Mouse (Mus musculus) E14TG2a.4 (cell line): Measurements from ENCODE around the gene Mef2c.

Source experiments
- H3K27me3 ChIP-seq: 2 replicates; pipeline ENCODE4 v1.6.1; 2014; ENCODE audit warnings: low read length, control low read depth; ENCODE audit not compliant: insufficient read depth
- H3K36me3 ChIP-seq: 2 replicates; pipeline ENCODE4 v1.6.1; 2014; ENCODE audit warnings: low read length, control low read depth; ENCODE audit not compliant: insufficient read depth
- H3K4me1 ChIP-seq: replicated peaks from 2 replicates; pipeline ENCODE4 v1.6.1; 2014; ENCODE audit warnings: low read depth, low read length, control low read depth
- H3K4me3 ChIP-seq: replicated peaks from 2 replicates; pipeline ENCODE4 v1.5.1; 2014; ENCODE audit warnings: mild to moderate bottlenecking, low read length
- H3K9me3 ChIP-seq: 2 replicates; pipeline ENCODE4 v1.6.1; 2014; ENCODE audit warnings: low read length, control low read depth
- CTCF ChIP-seq: conservative IDR thresholded peaks from 2 replicates; pipeline ENCODE4 v1.5.1; 2014; ENCODE audit warnings: low read length
- NANOG ChIP-seq: IDR thresholded peaks from 2 replicates; pipeline ENCODE4 v1.6.1; 2014; ENCODE audit warnings: borderline replicate concordance, low read length, mixed read lengths
- POU5F1 ChIP-seq: IDR thresholded peaks from 2 replicates; pipeline ENCODE4 v1.6.1; 2014; ENCODE audit warnings: low read length, borderline replicate concordance

Gene Mef2c

DNA sequence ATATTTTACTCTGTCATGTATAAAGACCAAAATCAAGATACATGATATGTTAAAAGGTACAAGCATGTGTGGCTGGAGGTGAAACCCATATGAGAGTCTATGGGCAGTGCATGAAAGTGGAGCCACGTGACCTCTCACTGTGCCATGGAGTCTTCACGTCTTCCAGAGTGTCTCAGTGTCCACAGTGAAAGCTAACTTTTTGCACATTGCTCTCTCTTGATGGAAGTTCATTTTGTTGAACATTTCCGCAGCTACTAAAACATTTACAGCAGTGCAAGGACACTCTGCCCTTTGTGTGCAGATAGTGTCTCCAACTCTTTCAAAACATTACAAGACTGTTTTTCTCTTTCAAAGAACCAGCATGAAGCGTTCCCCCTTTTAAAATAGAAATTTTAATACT, 123.6 kb downstream of the Mef2c start:
- Histone ChIP-seq H3K36me3 (no peaks in the 10 kb centered on the region), H3K27me3 (no peaks in the 10 kb centered on the region), H3K4me3 (no peak overlapping the region), H3K9me3 (no peaks in the 10 kb centered on the region), H3K4me1 (no peaks in the 10 kb centered on the region)
- no peak for TF ChIP-seq NANOG
- TF ChIP-seq POU5F1: no peak
- no peak for TF ChIP-seq CTCF

DNA sequence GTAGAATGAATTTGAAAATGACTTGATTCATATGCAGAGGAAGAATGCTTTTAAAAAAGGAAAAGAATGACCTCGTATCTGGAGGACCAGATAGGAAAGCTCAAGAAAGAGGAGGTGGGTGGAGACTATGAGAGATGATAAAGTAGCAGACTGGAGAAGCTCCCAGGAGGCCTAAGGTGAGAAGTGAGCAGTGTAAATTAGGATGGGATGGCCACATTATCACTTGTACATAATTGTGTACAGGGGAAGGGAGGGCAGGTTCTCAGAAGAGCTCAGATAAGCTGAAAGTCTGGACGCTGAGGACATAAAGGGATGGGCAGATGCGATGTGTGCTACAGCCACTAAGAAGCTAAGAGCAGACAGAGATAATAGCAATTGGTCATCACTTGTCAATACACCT, 124.3 kb downstream of the Mef2c start:
- no peaks in the 10 kb centered on the region for H3K36me3 ChIP-seq
- TF ChIP-seq NANOG: no peak
- no peak for TF ChIP-seq POU5F1
- no peak for TF ChIP-seq CTCF
- H3K4me3 ChIP-seq: no peak overlapping the region

DNA sequence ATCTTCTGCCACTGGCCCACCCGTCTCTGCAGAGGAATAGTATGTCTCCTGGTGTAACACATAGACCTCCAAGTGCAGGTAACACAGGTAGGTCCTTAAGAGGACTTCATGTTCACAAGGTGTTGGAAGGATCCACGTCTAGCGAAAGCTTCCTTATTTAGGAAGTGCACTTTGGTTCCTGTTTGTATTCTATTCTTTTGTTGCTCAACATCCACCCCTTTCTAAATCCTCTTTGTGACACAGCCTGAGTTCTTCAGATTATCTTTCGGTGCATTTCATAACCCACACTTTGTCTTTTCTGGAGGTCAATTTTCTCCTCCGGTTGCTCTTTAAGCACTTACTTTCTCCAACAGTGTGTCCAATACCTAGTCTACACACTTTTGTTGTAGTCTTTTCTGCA, 129.3 kb downstream of the Mef2c start:
- H3K4me3 ChIP-seq: no peak overlapping the region
- no peaks in the 10 kb centered on the region for H3K36me3 ChIP-seq
- H3K9me3 ChIP-seq: no peaks in the 10 kb centered on the region
- no peaks in the 10 kb centered on the region for H3K4me1 ChIP-seq
- H3K27me3 ChIP-seq: no peaks in the 10 kb centered on the region
- no peak for TF ChIP-seq CTCF
- no peak for TF ChIP-seq NANOG
- TF ChIP-seq POU5F1: no peak

More for the DNA sequence above, 124.3 kb downstream of the Mef2c start:
- H3K27me3 ChIP-seq: no peaks in the 10 kb centered on the region
- H3K9me3 ChIP-seq: no peaks in the 10 kb centered on the region
- no peaks in the 10 kb centered on the region for H3K4me1 ChIP-seq

DNA sequence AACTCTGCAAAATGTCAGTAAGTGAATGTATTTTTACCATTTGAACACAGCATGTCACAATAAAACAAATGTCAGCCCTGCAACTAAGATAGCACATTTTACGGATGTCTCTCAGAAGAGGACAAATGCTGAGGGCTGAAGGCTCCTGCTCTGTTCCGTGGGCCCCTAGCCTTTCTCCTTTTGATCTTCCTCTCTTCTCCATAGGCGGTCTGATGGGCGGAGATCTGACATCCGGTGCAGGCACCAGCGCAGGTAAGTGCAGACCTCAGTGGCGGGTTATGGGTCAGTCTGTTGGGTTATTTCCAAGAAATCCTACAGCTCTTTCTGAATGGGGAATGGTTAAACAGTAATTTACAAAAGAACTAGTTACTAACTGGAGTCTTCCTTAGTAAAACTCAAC, 131.4 kb downstream of the Mef2c start:
- no peaks in the 10 kb centered on the region for H3K27me3 ChIP-seq
- TF ChIP-seq NANOG (no peak), CTCF (no peak), POU5F1 (no peak)
- no peak overlapping the region for H3K4me3 ChIP-seq
- no peaks in the 10 kb centered on the region for H3K4me1 ChIP-seq
- H3K9me3 ChIP-seq: no peaks in the 10 kb centered on the region
- no peaks in the 10 kb centered on the region for H3K36me3 ChIP-seq

DNA sequence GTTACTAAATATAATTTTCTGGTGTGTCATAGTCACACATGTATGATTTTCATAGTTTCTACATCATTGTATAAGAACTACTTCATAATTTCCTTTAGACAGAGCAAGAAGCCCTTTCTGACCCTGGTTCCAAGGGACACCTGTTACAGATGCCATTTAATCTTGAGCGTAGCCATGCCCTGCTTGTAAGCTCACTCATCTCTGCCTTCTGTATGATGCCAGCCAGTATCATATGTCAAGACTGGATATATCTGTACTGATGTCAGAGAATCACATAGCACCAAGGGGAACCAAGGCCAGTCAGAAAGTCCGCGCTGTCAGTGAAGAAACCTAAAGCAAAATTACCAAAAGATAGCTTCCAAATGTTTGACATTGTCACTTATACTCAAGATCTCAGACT, 133.8 kb downstream of the Mef2c start:
- Histone ChIP-seq H3K36me3 (no peaks in the 10 kb centered on the region), H3K27me3 (no peaks in the 10 kb centered on the region), H3K4me1 (no peaks in the 10 kb centered on the region), H3K9me3 (no peaks in the 10 kb centered on the region), H3K4me3 (no peak overlapping the region)
- TF ChIP-seq CTCF: no peak
- no peak for TF ChIP-seq POU5F1
- TF ChIP-seq NANOG: no peak

GRCm38 (mm10) chr13:83638735-83639134, 134.9 kb downstream of the Mef2c start:
- Histone ChIP-seq H3K27me3 (no peaks in the 10 kb centered on the region), H3K4me1 (no peaks in the 10 kb centered on the region), H3K9me3 (no peaks in the 10 kb centered on the region), H3K4me3 (no peak overlapping the region), H3K36me3 (no peaks in the 10 kb centered on the region)
- no peak for TF ChIP-seq CTCF
- TF ChIP-seq POU5F1: no peak
- no peak for TF ChIP-seq NANOG

GRCm38 (mm10) chr13:83649051-83649450, 145.2 kb downstream of the Mef2c start:
- H3K4me3 ChIP-seq: no peak overlapping the region
- H3K9me3 ChIP-seq: peaks cover 8% of the 10 kb centered on the region
- TF ChIP-seq NANOG (no peak), POU5F1 (no peak), CTCF (no peak)
- H3K27me3 ChIP-seq: no peaks in the 10 kb centered on the region
- H3K4me1 ChIP-seq: no peaks in the 10 kb centered on the region
- H3K36me3 ChIP-seq: no peaks in the 10 kb centered on the region

- Histone ChIP-seq H3K9me3 (peaks cover 8% of the 10 kb centered on the region), H3K4me3 (no peak overlapping the region), H3K27me3 (no peaks in the 10 kb centered on the region), H3K4me1 (no peaks in the 10 kb centered on the region), H3K36me3 (no peaks in the 10 kb centered on the region)
- TF ChIP-seq POU5F1 (no peak), CTCF (no peak), NANOG (no peak)
Observed at GRCm38 (mm10) chr13:83649795-83650476, 146.1 kb downstream of the Mef2c start.

DNA sequence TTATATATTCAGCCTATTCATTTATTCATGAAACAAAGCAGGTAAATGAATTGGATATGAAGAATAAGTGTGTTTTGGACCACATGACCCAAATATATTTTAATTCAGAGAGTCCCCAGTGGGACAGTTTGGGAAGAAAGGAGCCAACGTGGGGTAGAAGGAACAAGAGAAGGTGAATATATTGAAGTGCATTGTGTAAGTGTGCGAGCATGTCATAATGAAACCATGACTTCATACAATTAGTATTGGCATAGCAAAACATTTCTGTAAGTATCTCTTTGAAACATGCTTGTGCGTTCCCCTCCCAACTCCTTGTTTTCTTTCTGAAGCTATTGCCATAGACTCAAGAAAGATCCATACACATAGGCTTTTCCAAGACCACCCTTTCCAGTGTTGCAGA, 147.0 kb downstream of the Mef2c start:
- no peaks in the 10 kb centered on the region for H3K27me3 ChIP-seq
- no peak overlapping the region for H3K4me3 ChIP-seq
- H3K4me1 ChIP-seq: no peaks in the 10 kb centered on the region
- peaks cover 8% of the 10 kb centered on the region for H3K9me3 ChIP-seq
- TF ChIP-seq NANOG (no peak), POU5F1 (no peak), CTCF (no peak)
- no peaks in the 10 kb centered on the region for H3K36me3 ChIP-seq
